Mouse (Mus musculus): ENCODE data around the gene Pknox2. TPM values are rescaled to one million over a fixed set of nuclear protein-coding genes. Genes with fewer than 3 reads are reported as not detected.

Pknox2 gene
- total and polyA plus RNA-seq, 2 experiments from 2014 or later = 2.0 to 7.3 TPM

DNA sequence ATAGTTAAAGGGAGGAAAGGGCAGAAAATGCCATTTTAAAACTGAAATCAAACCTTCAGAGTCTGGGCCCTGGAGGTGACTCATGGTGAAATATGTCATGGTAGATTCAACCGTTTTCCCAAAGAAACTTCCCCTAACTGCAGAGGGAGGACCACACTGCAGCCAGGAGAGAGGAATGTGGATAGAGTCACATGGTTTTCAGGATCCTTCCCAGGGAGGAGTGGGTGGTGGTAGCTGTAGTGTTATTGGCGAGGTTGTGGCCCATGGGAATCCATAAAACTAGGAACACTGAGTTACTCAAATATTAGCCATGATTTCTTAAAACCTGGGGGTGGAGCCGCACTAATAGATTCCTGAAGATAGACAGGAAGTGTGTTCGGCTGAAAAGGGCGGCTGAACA, 99.7 kb downstream of the Pknox2 start:
- WGBS = 49% methylated on average over 5 of the region's 5 CpGs
- Histone ChIP-seq H3K27me3 (ENCODE audit: control insufficient read depth, insufficient read depth, low read length) (no peaks in the 10 kb centered on the region), H3K36me3 (replicated peaks; ENCODE audit: control insufficient read depth, insufficient read depth, low read length) (no peaks in the 10 kb centered on the region), H3K9me3 (replicated peaks; ENCODE audit: control insufficient read depth, low read length) (no peaks in the 10 kb centered on the region), H3K27ac (ENCODE audit: low read depth) (no peak overlapping the region), H3K4me1 (ENCODE audit: control insufficient read depth, insufficient read depth) (no peaks in the 10 kb centered on the region; the same call in 1 of the 2 replicates), H3K9ac (replicated peaks; ENCODE audit: low read depth, low read length) (no peak overlapping the region), H3K4me3 (ENCODE audit: low read depth, low read length) (no peak overlapping the region), H3K4me2 (ENCODE audit: low read depth, low read length) (no peak overlapping the region)
- ATAC-seq (ENCODE audit: insufficient read depth, low read depth) (peak; percentile 70), DNase-seq (ENCODE audit: low spot score) (peak; percentile 34)
- TF ChIP-seq CTCF (IDR thresholded peaks at IDR 0.05; ENCODE audit: low read depth) (no peak), EP300 (IDR thresholded peaks at IDR 0.05; ENCODE audit: low read depth) (no peak)

DNA sequence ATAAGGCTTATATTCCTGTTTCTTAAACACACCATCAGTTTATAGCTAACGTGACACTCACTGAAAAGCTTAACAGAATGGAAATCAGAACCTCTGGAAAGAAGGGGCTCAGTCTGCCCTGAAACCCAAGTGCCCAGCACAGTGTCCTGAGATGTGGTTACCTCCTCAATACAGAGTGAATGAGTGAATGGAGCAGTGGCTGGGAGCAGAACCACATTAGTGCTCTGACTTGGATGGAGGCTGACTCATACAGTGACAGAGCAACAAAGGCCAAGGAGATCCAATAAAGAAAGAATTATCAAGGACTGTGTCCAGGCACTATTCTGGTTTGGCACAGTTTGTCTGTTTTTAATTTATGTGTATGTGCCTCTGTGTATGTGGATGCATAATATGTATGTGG, 101.3 kb downstream of the Pknox2 start:
- Histone ChIP-seq H3K27me3 (ENCODE audit: control insufficient read depth, insufficient read depth, low read length) (no peaks in the 10 kb centered on the region), H3K27ac (ENCODE audit: low read depth) (no peak overlapping the region), H3K4me1 (ENCODE audit: control insufficient read depth, insufficient read depth) (no peaks in the 10 kb centered on the region; the same call in 1 of the 2 replicates), H3K4me2 (ENCODE audit: low read depth, low read length) (no peak overlapping the region), H3K9ac (replicated peaks; ENCODE audit: low read depth, low read length) (no peak overlapping the region), H3K36me3 (replicated peaks; ENCODE audit: control insufficient read depth, insufficient read depth, low read length) (no peaks in the 10 kb centered on the region), H3K9me3 (replicated peaks; ENCODE audit: control insufficient read depth, low read length) (no peaks in the 10 kb centered on the region), H3K4me3 (ENCODE audit: low read depth, low read length) (no peak overlapping the region)
- no peak for DNase-seq (ENCODE audit: low spot score)
- 79% methylated on average over 1 of the region's 1 CpGs for WGBS
- TF ChIP-seq EP300 (IDR thresholded peaks at IDR 0.05; ENCODE audit: low read depth) (no peak), CTCF (IDR thresholded peaks at IDR 0.05; ENCODE audit: low read depth) (no peak)
- ATAC-seq (ENCODE audit: insufficient read depth, low read depth) = no peak

DNA sequence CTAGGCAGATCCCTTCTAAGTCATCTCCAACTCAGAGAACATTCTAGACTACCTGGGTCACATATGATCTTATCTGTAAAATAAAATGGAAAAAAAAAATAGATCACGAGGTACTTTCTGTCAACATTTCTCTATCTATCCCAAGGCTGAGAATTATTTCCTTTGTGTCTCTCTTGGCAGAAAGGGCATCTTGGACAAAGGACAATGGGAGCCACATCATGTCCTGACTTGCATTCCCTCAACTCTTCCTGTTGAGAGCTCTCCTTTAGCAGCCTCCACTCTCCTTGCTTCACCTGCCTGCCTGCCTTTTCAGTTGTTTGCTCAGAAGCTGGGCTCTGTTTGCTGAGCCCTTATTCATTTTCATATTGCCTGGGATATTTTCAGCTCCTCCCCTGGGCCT, 103.0 kb downstream of the Pknox2 start:
- H3K9me3 ChIP-seq (replicated peaks; ENCODE audit: control insufficient read depth, low read length) = no peaks in the 10 kb centered on the region
- H3K4me1 ChIP-seq (ENCODE audit: control insufficient read depth, insufficient read depth) = no peaks in the 10 kb centered on the region; the same call in 1 of the 2 replicates
- no peak overlapping the region for H3K27ac ChIP-seq (ENCODE audit: low read depth)
- no peaks in the 10 kb centered on the region for H3K36me3 ChIP-seq (replicated peaks; ENCODE audit: control insufficient read depth, insufficient read depth, low read length)
- 38% methylated on average over 1 of the region's 1 CpGs for WGBS
- no peak overlapping the region for H3K4me2 ChIP-seq (ENCODE audit: low read depth, low read length)
- DNase-seq (ENCODE audit: low spot score) (no peak), ATAC-seq (ENCODE audit: insufficient read depth, low read depth) (no peak)
- H3K27me3 ChIP-seq (ENCODE audit: control insufficient read depth, insufficient read depth, low read length) = no peaks in the 10 kb centered on the region
- TF ChIP-seq CTCF (IDR thresholded peaks at IDR 0.05; ENCODE audit: low read depth) = no peak
- no peak for TF ChIP-seq EP300 (IDR thresholded peaks at IDR 0.05; ENCODE audit: low read depth)
- H3K9ac ChIP-seq (replicated peaks; ENCODE audit: low read depth, low read length) = no peak overlapping the region
- H3K4me3 ChIP-seq (ENCODE audit: low read depth, low read length) = no peak overlapping the region

DNA sequence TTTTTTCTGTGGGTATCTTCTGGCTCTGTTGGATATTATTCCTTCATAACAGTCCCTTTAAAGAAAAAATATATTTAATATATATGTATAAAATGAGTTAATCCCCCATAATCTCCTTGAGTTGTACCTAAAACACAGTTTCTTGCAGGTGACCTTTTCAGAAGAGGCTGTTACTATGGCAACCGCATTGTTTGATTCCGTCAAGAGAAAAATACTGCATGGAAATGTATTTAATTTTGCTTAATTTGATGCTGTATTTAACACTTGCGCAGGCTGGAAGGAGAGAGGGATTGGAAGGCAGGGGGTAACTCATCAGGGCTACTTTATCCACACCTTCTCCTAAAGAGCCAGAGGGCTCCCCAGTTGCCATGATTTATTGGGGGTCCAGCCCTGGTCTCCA, 108.3 kb downstream of the Pknox2 start:
- 94% methylated on average over 3 of the region's 3 CpGs for WGBS
- no peak overlapping the region for H3K4me2 ChIP-seq (ENCODE audit: low read depth, low read length)
- H3K9me3 ChIP-seq (replicated peaks; ENCODE audit: control insufficient read depth, low read length) = no peaks in the 10 kb centered on the region
- H3K27ac ChIP-seq (ENCODE audit: low read depth) = no peak overlapping the region
- H3K4me3 ChIP-seq (ENCODE audit: low read depth, low read length) = no peak overlapping the region
- TF ChIP-seq EP300 (IDR thresholded peaks at IDR 0.05; ENCODE audit: low read depth) (no peak), CTCF (IDR thresholded peaks at IDR 0.05; ENCODE audit: low read depth) (no peak)
- no peak overlapping the region for H3K9ac ChIP-seq (replicated peaks; ENCODE audit: low read depth, low read length)
- DNase-seq (ENCODE audit: low spot score) (no peak), ATAC-seq (ENCODE audit: insufficient read depth, low read depth) (no peak)
- no peaks in the 10 kb centered on the region; the same call in 1 of the 2 replicates for H3K4me1 ChIP-seq (ENCODE audit: control insufficient read depth, insufficient read depth)
- H3K36me3 ChIP-seq (replicated peaks; ENCODE audit: control insufficient read depth, insufficient read depth, low read length) = no peaks in the 10 kb centered on the region
- no peaks in the 10 kb centered on the region for H3K27me3 ChIP-seq (ENCODE audit: control insufficient read depth, insufficient read depth, low read length)

DNA sequence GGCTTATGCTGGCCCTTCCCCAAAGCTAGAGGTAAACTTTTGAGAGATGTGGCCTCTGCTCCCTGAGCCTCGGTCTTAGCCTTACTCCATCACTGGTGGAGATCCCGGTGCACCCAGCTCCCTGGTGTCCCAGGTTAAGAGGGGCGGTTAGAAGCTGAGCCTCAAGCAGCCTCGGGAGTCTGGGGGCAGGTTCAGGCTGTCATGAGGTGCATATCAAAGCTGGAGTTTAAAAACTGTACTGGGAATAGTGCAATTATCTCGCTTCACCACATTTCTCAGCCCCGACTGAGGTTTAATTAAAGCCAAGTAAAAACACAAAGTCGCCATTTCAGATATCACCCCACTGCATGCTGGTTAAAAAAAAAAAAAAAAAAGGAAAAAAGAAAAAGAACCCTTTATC, 108.8 kb downstream of the Pknox2 start:
- WGBS = 73% methylated on average over 7 of the region's 7 CpGs
- Histone ChIP-seq H3K9ac (replicated peaks; ENCODE audit: low read depth, low read length) (no peak overlapping the region), H3K36me3 (replicated peaks; ENCODE audit: control insufficient read depth, insufficient read depth, low read length) (no peaks in the 10 kb centered on the region), H3K4me3 (ENCODE audit: low read depth, low read length) (no peak overlapping the region), H3K9me3 (replicated peaks; ENCODE audit: control insufficient read depth, low read length) (no peaks in the 10 kb centered on the region), H3K27ac (ENCODE audit: low read depth) (no peak overlapping the region), H3K4me1 (ENCODE audit: control insufficient read depth, insufficient read depth) (no peaks in the 10 kb centered on the region; the same call in 1 of the 2 replicates), H3K27me3 (ENCODE audit: control insufficient read depth, insufficient read depth, low read length) (no peaks in the 10 kb centered on the region), H3K4me2 (ENCODE audit: low read depth, low read length) (no peak overlapping the region)
- DNase-seq (ENCODE audit: low spot score) = no peak
- ATAC-seq (ENCODE audit: insufficient read depth, low read depth) = no peak
- TF ChIP-seq CTCF (IDR thresholded peaks at IDR 0.05; ENCODE audit: low read depth) (no peak), EP300 (IDR thresholded peaks at IDR 0.05; ENCODE audit: low read depth) (no peak)

DNA sequence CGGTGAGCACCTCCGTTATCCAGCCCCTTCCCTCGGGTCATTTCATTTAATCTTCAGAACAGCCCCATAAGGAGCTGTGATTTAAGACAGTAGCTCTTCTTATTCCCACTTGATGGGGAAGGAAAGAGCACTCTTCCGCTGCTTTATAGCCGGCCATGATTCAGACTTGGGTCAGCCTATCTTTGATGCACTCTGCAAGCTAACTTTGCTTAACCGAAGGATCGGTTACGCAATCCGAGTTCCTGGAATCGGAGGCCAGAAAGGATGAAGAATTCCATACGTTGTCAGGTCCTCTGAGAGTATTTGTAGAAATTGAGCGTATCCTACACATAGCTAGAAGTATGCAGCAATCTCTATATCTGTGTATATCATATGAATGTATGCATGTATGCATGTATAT, 109.8 kb downstream of the Pknox2 start:
- 70% methylated on average over 12 of the region's 12 CpGs for WGBS
- no peak for ATAC-seq (ENCODE audit: insufficient read depth, low read depth)
- H3K9ac ChIP-seq (replicated peaks; ENCODE audit: low read depth, low read length) = no peak overlapping the region

More for the DNA sequence above, 109.8 kb downstream of the Pknox2 start:
- TF ChIP-seq CTCF (IDR thresholded peaks at IDR 0.05; ENCODE audit: low read depth) (no peak), EP300 (IDR thresholded peaks at IDR 0.05; ENCODE audit: low read depth) (no peak)
- H3K27ac ChIP-seq (ENCODE audit: low read depth) = no peak overlapping the region
- H3K27me3 ChIP-seq (ENCODE audit: control insufficient read depth, insufficient read depth, low read length) = no peaks in the 10 kb centered on the region
- no peak overlapping the region for H3K4me3 ChIP-seq (ENCODE audit: low read depth, low read length)
- no peaks in the 10 kb centered on the region for H3K9me3 ChIP-seq (replicated peaks; ENCODE audit: control insufficient read depth, low read length)
- H3K36me3 ChIP-seq (replicated peaks; ENCODE audit: control insufficient read depth, insufficient read depth, low read length) = no peaks in the 10 kb centered on the region
- DNase-seq (ENCODE audit: low spot score) = no peak
- no peaks in the 10 kb centered on the region for H3K4me1 ChIP-seq (ENCODE audit: control insufficient read depth, insufficient read depth)
- H3K4me2 ChIP-seq (ENCODE audit: low read depth, low read length) = no peak overlapping the region
